Mouse (Mus musculus) CD4-positive, CD25-positive, alpha-beta regulatory T cell (primary cell): Measurements from ENCODE around the gene Map6d1. TPM values are rescaled to one million over a fixed set of nuclear protein-coding genes. Genes with fewer than 3 reads are reported as not detected.

ENCODE experiments used
- polyA plus RNA-seq: library from polyadenylated mRNA; unstranded; fragments of 100-300 nt; shearing (Covaris generic); gene quantifications from one replicate; pipeline ENCODE4 v1.2.1, GENCODE M21; 2017

The Map6d1 gene
- 0.16 TPM for polyA plus RNA-seq

DNA sequence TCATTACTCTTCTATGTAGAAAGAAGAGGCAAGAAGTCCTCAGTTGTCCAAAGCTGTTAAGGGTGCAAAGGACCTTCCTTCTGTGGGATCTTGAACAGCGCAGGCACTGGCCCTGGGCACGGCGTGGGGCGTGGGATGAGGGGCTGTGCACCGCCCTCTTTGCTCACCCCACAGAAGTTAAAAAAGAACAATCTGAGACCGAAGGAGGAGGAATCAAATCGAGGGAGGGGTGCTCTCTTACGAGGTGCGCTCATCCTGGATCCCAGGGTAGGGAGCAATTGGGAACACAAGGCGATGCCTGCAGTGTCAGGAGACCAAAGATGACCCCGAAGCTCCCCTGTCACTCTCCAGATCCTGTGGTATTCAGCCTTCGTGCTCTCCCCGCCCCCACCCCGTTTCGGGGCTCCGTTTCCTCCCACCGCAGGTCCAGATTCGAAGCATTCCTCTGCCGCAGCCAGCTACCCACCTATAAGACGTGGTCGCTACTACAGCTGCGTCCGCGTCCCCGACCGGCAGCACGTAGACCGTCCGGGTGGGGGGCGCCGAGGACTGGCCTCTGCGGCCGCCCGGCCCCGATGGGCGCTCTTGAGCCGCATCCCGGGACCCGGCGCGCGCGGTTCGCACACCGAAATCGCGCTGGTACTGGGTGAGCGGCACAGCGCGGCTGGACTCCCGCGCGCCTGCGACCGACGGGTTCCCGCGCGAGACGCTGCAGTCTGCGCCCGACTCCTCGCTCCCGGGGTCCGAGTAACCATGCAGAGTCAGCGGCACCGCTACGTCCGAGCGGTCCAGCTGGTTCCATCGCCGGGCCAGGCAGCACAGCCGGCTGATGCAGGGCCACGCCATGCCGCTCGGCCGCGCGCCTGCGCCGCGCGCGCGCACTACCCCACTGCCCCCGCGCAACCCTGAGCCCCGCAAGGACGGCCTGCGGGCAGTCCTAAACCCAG, at the start of gene Map6d1:
Map6d1 (minus strand) TSS at position 891 of the 947 bp plus-strand sequence.

Other genes with a start within 250 kb of the Map6d1 start
- gene Klhl24, start 143.8 kb downstream of the Map6d1 start, polyA plus RNA-seq, result 54.5 TPM
- gene Yeats2, start 100.3 kb downstream of the Map6d1 start, polyA plus RNA-seq, result 20.8 TPM
- gene Parl, start 61.0 kb upstream of the Map6d1 start, polyA plus RNA-seq, result 85.1 TPM
- not detected for gene Cyp2ab1, start 84.0 kb upstream of the Map6d1 start, polyA plus RNA-seq
- 32.8 TPM for gene Abcc5, start 185.0 kb upstream of the Map6d1 start, polyA plus RNA-seq